In the genomic region with DNA sequence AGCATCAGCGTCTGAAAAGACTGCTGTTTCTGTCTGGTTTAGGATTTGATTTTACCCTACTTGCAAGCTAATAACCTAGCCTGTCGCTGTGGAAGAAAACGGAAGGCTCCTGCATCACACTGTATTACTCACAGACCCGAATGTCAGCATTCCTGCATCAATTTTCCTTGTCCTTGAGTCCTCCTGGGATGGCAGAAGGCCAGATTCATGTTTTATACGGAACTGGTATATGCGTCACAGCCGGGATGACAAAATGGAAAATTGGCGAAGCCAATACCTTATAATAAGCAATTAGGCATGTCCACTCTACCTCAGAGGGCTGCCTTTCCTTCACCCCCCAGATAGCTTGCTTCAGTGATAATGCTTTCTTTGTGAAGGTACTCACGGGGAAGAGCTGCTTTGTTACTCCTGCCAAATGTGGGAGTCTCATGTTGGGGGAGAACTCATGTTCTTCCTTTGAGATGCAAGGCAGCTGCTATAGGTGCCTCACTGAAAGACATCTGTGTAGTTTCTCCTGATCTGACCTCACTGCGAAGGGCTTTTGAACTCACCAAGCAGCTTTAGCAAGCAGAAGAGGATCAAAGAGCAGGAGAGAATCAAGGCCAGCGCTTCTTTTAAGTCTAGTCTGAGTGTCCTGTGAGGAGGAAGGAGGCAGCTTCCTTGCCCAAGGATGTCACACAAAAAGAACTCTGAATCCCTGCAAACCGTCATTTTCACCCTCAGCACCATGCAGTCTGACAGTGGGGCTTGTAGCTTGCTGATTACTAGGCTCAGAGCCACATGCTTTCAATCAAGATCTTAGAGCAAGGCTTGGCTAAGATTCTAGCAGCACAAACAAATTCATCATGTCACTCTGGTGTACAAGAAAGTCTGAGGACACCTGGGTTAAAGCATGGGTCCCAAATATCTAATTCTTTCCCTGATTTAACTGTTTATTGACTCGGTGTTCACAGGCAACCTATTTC, we compare ENCODE assay signal across 14 mouse cellular contexts. TPM values are rescaled to one million over a fixed set of nuclear protein-coding genes. Genes with fewer than 3 reads are reported as not detected.
DNase-seq lines count a peak whose midpoint lies in the region; ATAC-seq and TF ChIP-seq lines count a peak whose summit lies in the region.
"Had no signal": no experiment of that assay in that cellular context is flagged by ENCODE, and none has a peak within 500 bp of the region (broad histone marks: within the 10 kb centered on the region; RNA-seq: fewer than 3 reads in every experiment).

No protein-coding gene starts in this region.

- ATAC-seq in forebrain, embryonic 15.5 days (replicated peaks) = peak; percentile 38; the same call in 1 of the 2 replicates
- ATAC-seq in forebrain, embryonic 11.5 days (replicated peaks; ENCODE audit: low FRiP score) = no peak
- ATAC-seq in embryonic facial prominence, embryonic 12.5 days (ENCODE audit: insufficient number of reproducible peaks, insufficient read depth, low FRiP score, low TSS enrichment) = 0 out of 2 replicates have a peak, but pooled peaks have one; percentile 35

- H3K27me3 ChIP-seq in forebrain, embryonic 15.5 days = no peaks in the 10 kb centered on the region
- no peaks in the 10 kb centered on the region; the same call in 1 of the 2 replicates for H3K27me3 ChIP-seq in forebrain, embryonic 11.5 days (ENCODE audit: control insufficient read depth, insufficient read depth, low read length)
- H3K27me3 ChIP-seq in embryonic facial prominence, embryonic 12.5 days = no peaks in the 10 kb centered on the region
- no peaks in the 10 kb centered on the region for H3K27me3 ChIP-seq in cerebellum, adult 2 months (ENCODE audit: control insufficient read depth, insufficient read depth, low read length)

- no peak overlapping the region for H3K27ac ChIP-seq in forebrain, embryonic 15.5 days (replicated peaks)
- H3K27ac ChIP-seq in forebrain, embryonic 11.5 days (ENCODE audit: low read depth, low read length) = no peak overlapping the region
- peak overlapping the region; percentile 78 for H3K27ac ChIP-seq in embryonic facial prominence, embryonic 12.5 days
- no peak overlapping the region for H3K27ac ChIP-seq in cerebellum, adult 2 months (ENCODE audit: insufficient read depth, low read length)
- H3K27ac ChIP-seq: layer of hippocampus, adult 2 months had no signal

- no peaks in the 10 kb centered on the region for H3K36me3 ChIP-seq in forebrain, embryonic 15.5 days
- no peaks in the 10 kb centered on the region for H3K36me3 ChIP-seq in forebrain, embryonic 11.5 days (ENCODE audit: control insufficient read depth, insufficient read depth, low read length)
- H3K36me3 ChIP-seq in embryonic facial prominence, embryonic 12.5 days = no peaks in the 10 kb centered on the region

- no peaks in the 10 kb centered on the region for H3K4me1 ChIP-seq in forebrain, embryonic 15.5 days
- H3K4me1 ChIP-seq in forebrain, embryonic 11.5 days (replicated peaks; ENCODE audit: control insufficient read depth, insufficient read depth, low read length) = no peaks in the 10 kb centered on the region
- H3K4me1 ChIP-seq in embryonic facial prominence, embryonic 12.5 days = no peaks in the 10 kb centered on the region
- no peaks in the 10 kb centered on the region for H3K4me1 ChIP-seq in cerebellum, adult 2 months (ENCODE audit: control insufficient read depth, insufficient read depth, low read length)

- H3K4me3 ChIP-seq in forebrain, embryonic 15.5 days = no peak overlapping the region
- no peak overlapping the region for H3K4me3 ChIP-seq in forebrain, embryonic 11.5 days (ENCODE audit: low read depth, low read length)
- no peak overlapping the region for H3K4me3 ChIP-seq in embryonic facial prominence, embryonic 12.5 days
- H3K4me3 ChIP-seq in cerebellum, adult 2 months (replicated peaks; ENCODE audit: insufficient read depth, low read depth, low read length) = no peak overlapping the region
- H3K4me3 ChIP-seq: layer of hippocampus, adult 2 months had no signal

- H3K4me2 ChIP-seq in forebrain, embryonic 15.5 days (replicated peaks) = no peak overlapping the region
- H3K4me2 ChIP-seq in forebrain, embryonic 11.5 days (ENCODE audit: low read depth, low read length, severe bottlenecking) = no peak overlapping the region
- H3K4me2 ChIP-seq in embryonic facial prominence, embryonic 12.5 days (replicated peaks) = no peak overlapping the region
- H3K4me2 ChIP-seq: liver, embryonic 11.5 days had no signal

- intact Hi-C loops in left cerebral cortex, postnatal 25 days (cut with DNase I) = no loop called here
- intact Hi-C loops in left cerebral cortex, postnatal 4 days (cut with DNase I) = no loop called here

- no peak for TF ChIP-seq CTCF in cerebellum, adult 2 months (IDR thresholded peaks at IDR 0.05; ENCODE audit: borderline replicate concordance, insufficient read depth, low read depth, low read length)

- no peak overlapping the region for H3K9ac ChIP-seq in forebrain, embryonic 15.5 days (replicated peaks)
- no peak overlapping the region for H3K9ac ChIP-seq in forebrain, embryonic 11.5 days (ENCODE audit: low read length)
- H3K9ac ChIP-seq in embryonic facial prominence, embryonic 12.5 days = no peak overlapping the region

- DNase-seq in forebrain, embryonic 11.5 days (ENCODE audit: low spot score) = no peak
- DNase-seq in left cerebral cortex, postnatal 25 days (ENCODE audit: low spot score in 2 of 2) = peak; percentile 3 to 23
- DNase-seq in left cerebral cortex, postnatal 4 days = no peak
- DNase-seq in NIH3T3 (ENCODE audit: low read depth) = peak; percentile 2
- no peak for DNase-seq in c-Kit-positive CD71-positive TER-119-positive erythroid progenitor cells, embryonic 14.5 days (ENCODE audit: low spot score)
- no peak for DNase-seq in cerebellum, adult 2 months
- DNase-seq: heart, postnatal 14 days had no signal

- H3K9me3 ChIP-seq in forebrain, embryonic 15.5 days = no peaks in the 10 kb centered on the region
- no peaks in the 10 kb centered on the region for H3K9me3 ChIP-seq in forebrain, embryonic 11.5 days (ENCODE audit: control insufficient read depth, low read length)
- no peaks in the 10 kb centered on the region for H3K9me3 ChIP-seq in embryonic facial prominence, embryonic 12.5 days

- 54% methylated on average over 13 of the region's 13 CpGs for WGBS in forebrain, embryonic 15.5 days
- 69% methylated on average over 13 of the region's 13 CpGs for WGBS in forebrain, embryonic 11.5 days
- WGBS in embryonic facial prominence, embryonic 12.5 days = 41% methylated on average over 13 of the region's 13 CpGs
- WGBS in cerebellum, adult 2 months = 34% methylated on average over 13 of the region's 13 CpGs

- no peak for TF ChIP-seq POLR2A in cerebellum, adult 2 months (IDR thresholded peaks at IDR 0.05; ENCODE audit: borderline replicate concordance, insufficient read depth, low read length)

RNA-seq across cellular contexts. Expression of a gene that starts 37.3 kb away (rescaled TPM):
- polyA plus RNA-seq in forebrain, embryonic 15.5 days (2015; fragmentation: Nextera tagmentation; extraction: Ambion mirVana) = 0.24 TPM in 1 of 2 replicates, not detected in the other
- not detected in 2 replicates for polyA plus RNA-seq in forebrain, embryonic 11.5 days (2014; fragmentation: Nextera tagmentation; extraction: Ambion mirVana)
- not detected for total RNA-seq in left cerebral cortex, postnatal 25 days (2021)
- under 1 TPM in 1 of 2 experiments, not detected in 1; 0.52 TPM for total RNA-seq in left cerebral cortex, postnatal 4 days (2021)
- not detected in 2 replicates for polyA plus RNA-seq in embryonic facial prominence, embryonic 12.5 days (2016; fragmentation: Nextera tagmentation; extraction: Ambion mirVana)
- polyA plus RNA-seq in cerebellum, adult 2 months (2012; rRNA removed) = not detected in 2 replicates
- total RNA-seq: gastrocnemius, adult 8-10 months; heart, postnatal 14 days; layer of hippocampus, adult 2 months; monocyte, adult 5-6 weeks had no signal
- polyA plus RNA-seq: C2C12 had no signal

Comparison
In these comparisons a context has a peak if more than half of its experiments do, and no peak if none do; other contexts are left out.
1. DNase-seq: peak in left cerebral cortex, postnatal 25 days (2 of 2) and NIH3T3 (single experiment); none in forebrain, embryonic 11.5 days (single experiment), left cerebral cortex, postnatal 4 days (single experiment), c-Kit-positive CD71-positive TER-119-positive erythroid progenitor cells, embryonic 14.5 days (single experiment) and cerebellum, adult 2 months (0 of 2).